Mouse (Mus musculus) megakaryocyte-erythroid progenitor cell, adult 5-6 weeks (primary cell): ENCODE results near the gene Tmod4. TPM values are rescaled to one million over a fixed set of nuclear protein-coding genes. Genes with fewer than 3 reads are reported as not detected.

Experiments
- ATAC-seq: replicated peaks from 2 replicates; pipeline ENCODE4 v1.8.0; 2016; ENCODE audit warnings: mild to moderate bottlenecking, inconsistent platforms; ENCODE audit not compliant: severe bottlenecking, poor library complexity, low FRiP score, low TSS enrichment
- total RNA-seq, 2 experiments: library from RNA; stranded (forward) in 1 of 2; stranded (reverse) in 1 of 2; fragments of 200-1000, 215-1000 nt in 1 of 2; fragments of >200 nt in 1 of 2; fragmentation: Nextera tagmentation in 1 of 2; gene quantifications; 2 replicates each; pipeline ENCODE4 v1.2.3; 2014 to 2017

Tmod4 gene
- total RNA-seq, 2 experiments from 2014 or later = 2.9 to 5.1 TPM

- ATAC-seq = no peak; the same call in 1 of the 2 replicates
Measured at GRCm38 (mm10) chr3:95135023-95135422, 10.7 kb downstream of the Tmod4 start.

GRCm38 (mm10) chr3:95135433-95136052 lies 11.3 kb downstream of the Tmod4 start:
- ATAC-seq = 0 out of 2 replicates have a peak, but pooled peaks have one; percentile 25

GRCm38 (mm10) chr3:95136336-95136735 lies 12.1 kb downstream of the Tmod4 start:
- ATAC-seq = no peak

GRCm38 (mm10) chr3:95139586-95140288 lies 15.5 kb downstream of the Tmod4 start:
- ATAC-seq = no peak

GRCm38 (mm10) chr3:95140289-95140595 lies 16.0 kb downstream of the Tmod4 start:
- ATAC-seq = no peak

- ATAC-seq = no peak
Measured at GRCm38 (mm10) chr3:95140795-95141194, 16.5 kb downstream of the Tmod4 start.

- peak; percentile 28; the same call in 1 of the 2 replicates for ATAC-seq
Measured at GRCm38 (mm10) chr3:95141474-95141873, 17.2 kb downstream of the Tmod4 start.

- ATAC-seq = peak; percentile 74
Measured at GRCm38 (mm10) chr3:95141952-95142616, 17.8 kb downstream of the Tmod4 start, which contains the start of gene Tnfaip8l2. TSS of gene Tnfaip8l2 (minus strand) at chr3:95142360.

GRCm38 (mm10) chr3:95142617-95143011 lies 18.3 kb downstream of the Tmod4 start:
- ATAC-seq = peak; percentile 84

GRCm38 (mm10) chr3:95147924-95148323 lies 23.6 kb downstream of the Tmod4 start:
- ATAC-seq = no peak

- peak; percentile 89 for ATAC-seq
Measured at GRCm38 (mm10) chr3:95153874-95154273, 29.6 kb downstream of the Tmod4 start.

- no peak for ATAC-seq
Measured at GRCm38 (mm10) chr3:95159511-95159986, 35.3 kb downstream of the Tmod4 start.

GRCm38 (mm10) chr3:95159987-95160963 lies 36.0 kb downstream of the Tmod4 start, which contains the start of gene Sema6c:
TSS of gene Sema6c (plus strand) at chr3:95160457.
- ATAC-seq = peak; percentile 97

- ATAC-seq = no peak
Measured at GRCm38 (mm10) chr3:95161041-95161551, 36.8 kb downstream of the Tmod4 start.

GRCm38 (mm10) chr3:95161618-95162344 lies 37.5 kb downstream of the Tmod4 start:
- ATAC-seq = no peak

GRCm38 (mm10) chr3:95162345-95162628 lies 38.0 kb downstream of the Tmod4 start:
- ATAC-seq = no peak

- no peak for ATAC-seq
Measured at GRCm38 (mm10) chr3:95163419-95164255, 39.4 kb downstream of the Tmod4 start.

GRCm38 (mm10) chr3:95164256-95164550 lies 39.9 kb downstream of the Tmod4 start:
- no peak for ATAC-seq
